Mouse (Mus musculus): ENCODE data around the gene Ctdspl.

DNA sequence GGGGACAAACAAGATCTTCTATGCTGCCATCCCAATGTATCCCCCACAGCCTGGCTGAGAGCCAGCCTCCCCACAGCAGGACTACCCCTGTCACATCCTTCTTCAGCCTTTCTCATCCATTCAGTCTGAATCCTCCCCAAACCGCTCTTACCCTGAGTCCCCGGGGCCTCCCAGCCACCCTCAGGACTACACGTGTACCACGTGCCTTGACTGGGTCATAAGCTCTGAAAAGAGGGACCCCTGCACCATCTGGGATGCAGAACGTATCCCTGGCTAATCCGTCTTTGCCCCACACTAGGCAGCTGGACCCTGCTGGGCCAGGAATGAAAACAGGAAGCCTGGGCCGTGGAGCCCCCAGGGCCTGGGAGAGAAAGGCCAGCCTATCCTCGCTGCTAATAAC lies 155.8 kb downstream of the Ctdspl start:
- TF ChIP-seq POLR2A (IDR thresholded peaks at IDR 0.05; ENCODE audit: low read depth, low read length) (no peak), CTCF (IDR thresholded peaks at IDR 0.05; ENCODE audit: extremely low read depth, insufficient read length, insufficient replicate concordance, low read depth, low read length) (no peak)

Data from small intestine, adult 2 months (tissue).